27 mouse cellular contexts compared by ENCODE assay signal in the genomic region with DNA sequence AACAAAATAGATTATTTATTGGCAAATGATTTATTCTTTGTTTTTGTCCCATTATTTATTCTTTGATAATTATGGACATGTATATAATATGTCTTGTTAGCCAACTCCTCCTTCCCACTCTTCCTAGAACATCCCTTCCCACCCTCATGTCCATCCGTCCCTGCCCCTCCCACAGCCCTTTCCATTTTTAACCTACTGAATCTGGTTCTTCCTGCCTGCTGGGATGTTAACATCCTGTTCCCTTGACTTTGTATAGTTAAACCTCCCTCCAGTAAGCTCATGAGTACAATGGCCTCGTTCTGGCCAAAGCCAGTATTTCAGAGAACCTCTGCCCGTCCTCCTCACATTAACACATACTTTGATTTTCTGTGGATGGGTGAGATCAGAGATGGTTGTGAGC. TPM values are rescaled to one million over a fixed set of nuclear protein-coding genes. Genes with fewer than 3 reads are reported as not detected.
DNase-seq lines count a peak whose midpoint lies in the region; ATAC-seq and TF ChIP-seq lines count a peak whose summit lies in the region.
"Had no signal": no experiment of that assay in that cellular context is flagged by ENCODE, and none has a peak within 500 bp of the region (broad histone marks: within the 10 kb centered on the region; RNA-seq: fewer than 3 reads in every experiment).

No protein-coding gene starts in this region.

- H3K9ac ChIP-seq in lung, embryonic 14.5 days = no peak overlapping the region
- no peak overlapping the region for H3K9ac ChIP-seq in lung, postnatal 0 days (replicated peaks; ENCODE audit: low read depth)
- H3K9ac ChIP-seq: forebrain, postnatal 0 days; hindbrain, embryonic 13.5 days had no signal

- 42% methylated on average over 3 of the region's 3 CpGs for WGBS in lung, embryonic 14.5 days
- WGBS in lung, adult 2 months = 34% methylated on average over 3 of the region's 3 CpGs
- 39% methylated on average over 3 of the region's 3 CpGs for WGBS in lung, postnatal 0 days

- no peak overlapping the region for H3K4me2 ChIP-seq in lung, embryonic 14.5 days
- H3K4me2 ChIP-seq in lung, postnatal 0 days (replicated peaks; ENCODE audit: low read depth, low read length) = no peak overlapping the region
- H3K4me2 ChIP-seq: heart, embryonic 11.5 days; hindbrain, embryonic 13.5 days had no signal

- TF ChIP-seq EP300 in lung, postnatal 0 days (IDR thresholded peaks at IDR 0.05) = peak; percentile 85

- peak; percentile 13 for DNase-seq in lung, embryonic 14.5 days
- DNase-seq in lung, adult 2 months = no peak
- peak; percentile 43 for DNase-seq in lung, postnatal 0 days (ENCODE audit: low spot score)
- peak; percentile 10 for DNase-seq in lung, postnatal 25 days (ENCODE audit: low spot score)
- DNase-seq in spleen, adult 12 weeks (ENCODE audit: low spot score) = no peak
- no peak for DNase-seq in heart, postnatal 14 days
- DNase-seq in left cerebral cortex, postnatal 10 days (ENCODE audit: extremely low spot score in 1 of 2, low spot score in 2 of 2) = no peak
- DNase-seq: adrenal gland, adult 8-10 months; adrenal gland, postnatal 25 days; cerebellum, adult 18-20 months; cerebellum, adult 9-10 months; cerebellum, postnatal 14 days; forebrain, postnatal 0 days; gastrocnemius, adult 2 months; gastrocnemius, postnatal 14 days; heart, adult 11 months; heart, postnatal 36 days had no signal

- H3K36me3 ChIP-seq in lung, embryonic 14.5 days (ENCODE audit: insufficient read depth) = no peaks in the 10 kb centered on the region
- no peaks in the 10 kb centered on the region for H3K36me3 ChIP-seq in lung, postnatal 0 days (ENCODE audit: insufficient read depth, low read length)
- H3K36me3 ChIP-seq: forebrain, embryonic 10.5 days; G1E; hindbrain, embryonic 10.5 days; hindbrain, embryonic 13.5 days had no signal

- H3K9me3 ChIP-seq in lung, embryonic 14.5 days (ENCODE audit: low read depth, low read length) = no peaks in the 10 kb centered on the region
- no peaks in the 10 kb centered on the region for H3K9me3 ChIP-seq in lung, postnatal 0 days (ENCODE audit: low read length)
- H3K9me3 ChIP-seq: forebrain, embryonic 10.5 days; G1E; hindbrain, embryonic 10.5 days; hindbrain, embryonic 13.5 days had no signal

- no peaks in the 10 kb centered on the region for H3K4me1 ChIP-seq in lung, embryonic 14.5 days (ENCODE audit: insufficient read depth)
- no peaks in the 10 kb centered on the region for H3K4me1 ChIP-seq in lung, adult 2 months (ENCODE audit: control insufficient read depth, insufficient read depth, low read length)
- H3K4me1 ChIP-seq in lung, postnatal 0 days (ENCODE audit: insufficient read depth, low read depth, low read length) = no peaks in the 10 kb centered on the region
- H3K4me1 ChIP-seq: hindbrain, embryonic 10.5 days had no signal

- ATAC-seq in lung, embryonic 14.5 days (ENCODE audit: insufficient read depth) = no peak
- ATAC-seq in lung, postnatal 0 days = peak; percentile 70
- ATAC-seq: activated CD4-positive, CD25-positive, alpha-beta regulatory T cell, adult 4 months; forebrain, embryonic 14.5 days; forebrain, postnatal 0 days; hindbrain, embryonic 16.5 days; Patski had no signal

- H3K27me3 ChIP-seq in lung, embryonic 14.5 days (ENCODE audit: insufficient read depth, low read length) = no peaks in the 10 kb centered on the region
- H3K27me3 ChIP-seq in lung, postnatal 0 days (replicated peaks; ENCODE audit: insufficient read depth, low read length) = no peaks in the 10 kb centered on the region
- H3K27me3 ChIP-seq: hindbrain, embryonic 13.5 days had no signal

- H3K4me3 ChIP-seq in lung, embryonic 14.5 days (ENCODE audit: low read depth, low read length) = no peak overlapping the region
- no peak overlapping the region for H3K4me3 ChIP-seq in lung, adult 2 months (replicated peaks; ENCODE audit: extremely low read depth, low read depth, low read length)
- H3K4me3 ChIP-seq in lung, postnatal 0 days (ENCODE audit: low read depth, low read length) = no peak overlapping the region
- H3K4me3 ChIP-seq: forebrain, embryonic 10.5 days; gastrocnemius, adult 2 months; hindbrain, embryonic 10.5 days; hindbrain, embryonic 13.5 days had no signal

- intact Hi-C loops in heart, postnatal 14 days (cut with DNase I) = no loop called here
- intact Hi-C loops in left cerebral cortex, postnatal 10 days (cut with DNase I) = no loop called here

- TF ChIP-seq POLR2A in lung, adult 2 months (IDR thresholded peaks at IDR 0.05; ENCODE audit: borderline replicate concordance, extremely low read depth, low read depth, low read length) = no peak

- no peak for TF ChIP-seq CTCF in lung, embryonic 14.5 days (IDR thresholded peaks at IDR 0.05; ENCODE audit: low read depth)
- TF ChIP-seq CTCF in lung, adult 2 months (IDR thresholded peaks at IDR 0.05; ENCODE audit: insufficient read depth, low read length) = no peak
- no peak for TF ChIP-seq CTCF in lung, postnatal 0 days (IDR thresholded peaks at IDR 0.05)

- no peak overlapping the region for H3K27ac ChIP-seq in lung, embryonic 14.5 days (ENCODE audit: low read depth)
- H3K27ac ChIP-seq in lung, postnatal 0 days (ENCODE audit: low read length) = no peak overlapping the region
- H3K27ac ChIP-seq: forebrain, embryonic 10.5 days; gastrocnemius, adult 2 months; hindbrain, embryonic 10.5 days; hindbrain, embryonic 13.5 days had no signal

RNA-seq across cellular contexts. Expression of a gene that starts 6.6 kb away (rescaled TPM):
- 29.3 and 31.3 TPM in 2 replicates for polyA plus RNA-seq in lung, embryonic 14.5 days (2014; fragmentation: Nextera tagmentation; extraction: Ambion mirVana)
- 6.6 and 10.5 TPM in 2 replicates for polyA plus RNA-seq in lung, adult 2 months (2012; rRNA removed)
- polyA plus RNA-seq in lung, postnatal 0 days (2015; fragmentation: Nextera tagmentation; extraction: Ambion mirVana) = 20.2 and 20.7 TPM in 2 replicates
- 10 to 100 TPM; 18.2 to 20.0 TPM for total RNA-seq in heart, postnatal 14 days (2021)
- total RNA-seq in left cerebral cortex, postnatal 10 days (2021) = 10 to 100 TPM; 15.9 to 19.2 TPM

RNA-seq across cellular contexts. Expression of a gene that starts 6.8 kb away (rescaled TPM):
- polyA plus RNA-seq in lung, embryonic 14.5 days (2014; fragmentation: Nextera tagmentation; extraction: Ambion mirVana) = 0.11 TPM in 1 of 2 replicates, not detected in the other
- polyA plus RNA-seq in lung, adult 2 months (2012; rRNA removed) = 5.8 and 6.2 TPM in 2 replicates
- 2.2 and 4.9 TPM in 2 replicates for polyA plus RNA-seq in lung, postnatal 0 days (2015; fragmentation: Nextera tagmentation; extraction: Ambion mirVana)
- 1 to 10 TPM in 1 of 2 experiments, under 1 TPM in 1; 0.68 to 2.7 TPM for total RNA-seq in heart, postnatal 14 days (2021)
- total RNA-seq in left cerebral cortex, postnatal 10 days (2021) = 1 to 10 TPM; 3.8 to 3.9 TPM
- total RNA-seq: gastrocnemius, adult 2 months; gastrocnemius, postnatal 14 days; gastrocnemius, postnatal 4 days had no signal
- polyA plus RNA-seq: activated CD4-positive, CD25-positive, alpha-beta regulatory T cell, adult 4 months; G1E had no signal

RNA-seq across cellular contexts. Expression of a gene that starts 39.5 kb away (rescaled TPM):
- 176 and 188 TPM in 2 replicates for polyA plus RNA-seq in lung, embryonic 14.5 days (2014; fragmentation: Nextera tagmentation; extraction: Ambion mirVana)
- polyA plus RNA-seq in lung, adult 2 months (2012; rRNA removed) = 23.5 and 27.3 TPM in 2 replicates
- polyA plus RNA-seq in lung, postnatal 0 days (2015; fragmentation: Nextera tagmentation; extraction: Ambion mirVana) = 108 and 118 TPM in 2 replicates
- total RNA-seq in heart, postnatal 14 days (2021) = 10 to 100 TPM; 94.1 to 99.6 TPM
- 10 to 100 TPM; 77.9 to 81.4 TPM for total RNA-seq in left cerebral cortex, postnatal 10 days (2021)

Comparison
In these comparisons a context has a peak if more than half of its experiments do, and no peak if none do; other contexts are left out.
1. DNase-seq: peak in lung, embryonic 14.5 days (single experiment), lung, postnatal 0 days (single experiment) and lung, postnatal 25 days (single experiment); none in lung, adult 2 months (single experiment), spleen, adult 12 weeks (single experiment), heart, postnatal 14 days (0 of 2) and left cerebral cortex, postnatal 10 days (0 of 2).